Mouse (Mus musculus) ES-E14 (cell line): ENCODE results near the gene Baiap2l2. TPM values are rescaled to one million over a fixed set of nuclear protein-coding genes. Genes with fewer than 3 reads are reported as not detected.

Source experiments
- DNase-seq: peaks from one replicate; pipeline ENCODE4 v3.0.0-alpha.2; 2013; ENCODE audit warnings: low read depth, low spot score
- H3K27ac ChIP-seq: 2 replicates; pipeline ENCODE4 v1.5.1; 2012; ENCODE audit warnings: low read depth, mild to moderate bottlenecking, low read length, moderate library complexity, mixed read lengths; ENCODE audit not compliant: poor library complexity, insufficient read depth, severe bottlenecking
- H3K36me3 ChIP-seq: 2 replicates; pipeline ENCODE4 v1.6.1; 2012; ENCODE audit warnings: mild to moderate bottlenecking, low read length, moderate library complexity, mixed read lengths; ENCODE audit not compliant: control insufficient read depth, poor library complexity, insufficient read depth, severe bottlenecking
- H3K4me1 ChIP-seq, 2 experiments: fragments of 150-350 bp in 1 of 2; sonication (generic) in 1 of 2; 2 replicates each; pipeline ENCODE4 v1.6.1; 2012; ENCODE audit warnings: low read length in 2 of 2, mild to moderate bottlenecking in 1 of 2, mixed read lengths in 1 of 2; ENCODE audit not compliant: control insufficient read depth in 2 of 2, insufficient read depth in 2 of 2, poor library complexity in 1 of 2
- H3K4me3 ChIP-seq, 2 experiments: fragments of 150-350 bp in 1 of 2; sonication (generic) in 1 of 2; 2 replicates each; pipeline ENCODE4 v1.5.1; 2012; ENCODE audit warnings: low read length in 2 of 2, low read depth in 1 of 2, mild to moderate bottlenecking in 1 of 2, mixed read lengths in 1 of 2; ENCODE audit not compliant: insufficient read depth in 1 of 2, poor library complexity in 1 of 2, severe bottlenecking in 1 of 2
- H3K9ac ChIP-seq: 2 replicates; pipeline ENCODE4 v1.6.1; 2012; ENCODE audit warnings: low read depth, mild to moderate bottlenecking, low read length, mixed read lengths; ENCODE audit not compliant: poor library complexity, insufficient read depth, severe bottlenecking
- H3K9me3 ChIP-seq: fragments of 150-350 bp; sonication (generic); 2 replicates; pipeline ENCODE4 v1.6.1; 2012; ENCODE audit warnings: low read depth, mild to moderate bottlenecking, low read length; ENCODE audit not compliant: control insufficient read depth, insufficient read depth
- CHD2 ChIP-seq: IDR thresholded peaks from 2 replicates; pipeline ENCODE4 v1.6.1; 2014; ENCODE audit warnings: mild to moderate bottlenecking, low read depth, low read length, inconsistent platforms
- HCFC1 ChIP-seq: IDR thresholded peaks from 2 replicates; pipeline ENCODE4 v1.6.1; 2012; ENCODE audit warnings: low read length, inconsistent platforms, borderline replicate concordance; ENCODE audit not compliant: insufficient read depth
- MAFK ChIP-seq: IDR thresholded peaks from 2 replicates; pipeline ENCODE4 v1.6.1; 2014; ENCODE audit warnings: mild to moderate bottlenecking, low read depth, low read length, inconsistent platforms; ENCODE audit not compliant: insufficient read depth
- ZC3H11A ChIP-seq: IDR thresholded peaks from 2 replicates; pipeline ENCODE4 v1.6.1; 2012; ENCODE audit warnings: low read depth, mild to moderate bottlenecking, inconsistent platforms, low read length, borderline replicate concordance
- ZNF384 ChIP-seq: IDR thresholded peaks from 2 replicates; pipeline ENCODE4 v1.6.1; 2012; ENCODE audit warnings: low read depth, low read length, inconsistent platforms
- in situ Hi-C, 2 experiments: fragments of 600-800 bp; cut with MboI; formaldehyde crosslinking; loops; one replicate each; pipeline ENCODE4 v1.15.1; 2025; ENCODE audit warnings: low sequenced_read_pairs in 2 of 2, inconsistent platforms in 1 of 2; ENCODE audit not compliant: unreplicated experiment in 2 of 2
- total RNA-seq: library from RNA; depleted of rRNA; stranded (reverse); fragments of 300-350 nt; gene quantifications from 2 replicates; pipeline ENCODE4 v1.2.3, GENCODE M21; 2012

The Baiap2l2 gene
- total RNA-seq, 1 experiment = 0.13 TPM

GRCm38 (mm10) chr15:79261095-79261725 is 24.1 kb downstream of the Baiap2l2 start:
- Histone ChIP-seq H3K9ac (peak overlapping the region; percentile 40), H3K4me3 (peak overlapping the region; percentile 80 to 82), H3K36me3 (no peaks in the 10 kb centered on the region), H3K27ac (no peak overlapping the region), H3K9me3 (no peaks in the 10 kb centered on the region), H3K4me1 (peaks cover 2% of the 10 kb centered on the region in 2 experiments; a peak in 2 of 4 replicates)
- DNase-seq = no peak
- no peak for TF ChIP-seq ZNF384
- no peak for TF ChIP-seq CHD2
- TF ChIP-seq ZC3H11A = no peak
- no peak for TF ChIP-seq HCFC1
- in situ Hi-C loops = no loop called here

GRCm38 (mm10) chr15:79258521-79258920 is 26.8 kb downstream of the Baiap2l2 start:
- Histone ChIP-seq H3K4me1 (peaks cover 2% of the 10 kb centered on the region in 2 experiments; a peak in 2 of 4 replicates), H3K27ac (no peak overlapping the region), H3K9ac (peak overlapping the region; percentile 46), H3K4me3 (peak overlapping the region; percentile 40 to 46; a peak in 2 of 4 replicates), H3K36me3 (no peaks in the 10 kb centered on the region), H3K9me3 (no peaks in the 10 kb centered on the region)
- DNase-seq = no peak
- in situ Hi-C loops = no loop called here
- TF ChIP-seq HCFC1 (no peak), ZNF384 (no peak), CHD2 (no peak), ZC3H11A (no peak), MAFK (no peak)

GRCm38 (mm10) chr15:79254661-79255060 is 30.7 kb downstream of the Baiap2l2 start, which contains the start of gene Slc16a8:
TSS of gene Slc16a8 (minus strand) at chr15:79254761.
- H3K4me1 ChIP-seq = peaks cover 0 to 8% of the 10 kb centered on the region in 2 experiments; a peak in 1 of 4 replicates
- H3K36me3 ChIP-seq = no peaks in the 10 kb centered on the region
- no peak within 1 kb of the TSS for H3K27ac ChIP-seq
- H3K4me3 ChIP-seq = no peak within 1 kb of the TSS
- in situ Hi-C loops = no loop called here
- H3K9me3 ChIP-seq = no peaks in the 10 kb centered on the region
- no peak within 1 kb of the TSS for H3K9ac ChIP-seq
- no peak for TF ChIP-seq CHD2
- TF ChIP-seq ZNF384 = no peak
- TF ChIP-seq HCFC1 = no peak
- TF ChIP-seq ZC3H11A = no peak
- no peak for TF ChIP-seq MAFK
- no peak for DNase-seq

GRCm38 (mm10) chr15:79252580-79252979 is 32.8 kb downstream of the Baiap2l2 start:
- no peak overlapping the region for H3K27ac ChIP-seq

More at GRCm38 (mm10) chr15:79252580-79252979, 32.8 kb downstream of the Baiap2l2 start:
- TF ChIP-seq ZC3H11A (no peak), ZNF384 (no peak), HCFC1 (no peak), MAFK (no peak), CHD2 (no peak)
- in situ Hi-C loops = no loop called here
- Histone ChIP-seq H3K36me3 (peaks cover 9% of the 10 kb centered on the region; the same call in 1 of the 2 replicates), H3K9ac (peak overlapping the region; percentile 54; the same call in 1 of the 2 replicates), H3K4me3 (peak overlapping the region; percentile 55 to 69; a peak in 3 of 4 replicates), H3K9me3 (no peaks in the 10 kb centered on the region), H3K4me1 (peaks cover 0 to 8% of the 10 kb centered on the region in 2 experiments; a peak in 1 of 4 replicates)
- DNase-seq = no peak
